Mouse (Mus musculus) adrenal gland, adult 8-10 months (tissue): ENCODE measurements around the gene Crlf1. TPM values are rescaled to one million over a fixed set of nuclear protein-coding genes. Genes with fewer than 3 reads are reported as not detected.

Source experiments
- total RNA-seq, 4 experiments: library from RNA; stranded (reverse); gene quantifications; 2 replicates each; pipeline ENCODE4 v1.2.4; 2022

Crlf1 gene
- total RNA-seq, 4 experiments from 2014 or later, result 0.51 to 1.5 (median 0.59) TPM; not detected in 1

Other genes with a start within 250 kb of the Crlf1 start
- 10 to 100 TPM; 18.7 to 38.9 (median 29.2) TPM for gene Homer3, start 210.3 kb upstream of the Crlf1 start, total RNA-seq
- gene Ddx49, start 190.7 kb upstream of the Crlf1 start, total RNA-seq, result 10 to 100 TPM; 74.5 to 93.4 (median 86.3) TPM
- 100 to 1,000 TPM; 190 to 236 (median 226) TPM for gene Cope, start 190.6 kb upstream of the Crlf1 start, total RNA-seq
- 1 to 10 TPM; 2.8 to 5.3 (median 4.1) TPM for gene Cers1, start 177.4 kb upstream of the Crlf1 start, total RNA-seq
- 1 to 10 TPM in 2 of 4 experiments, under 1 TPM in 2; 0.70 to 1.6 (median 1.1) TPM for gene Gdf1, start 163.3 kb upstream of the Crlf1 start, total RNA-seq
- 10 to 100 TPM; 64.2 to 82.6 (median 76.1) TPM for gene Upf1, start 139.9 kb upstream of the Crlf1 start, total RNA-seq
- gene Comp, start 119.6 kb upstream of the Crlf1 start, total RNA-seq, result under 1 TPM in 3 of 4 experiments, not detected in 1; 0.17 to 0.61 (median 0.27) TPM
- gene Crtc1, start 53.6 kb upstream of the Crlf1 start, total RNA-seq, result 10 to 100 TPM; 25.3 to 52.7 (median 36.5) TPM
- gene Klhl26, start 16.2 kb upstream of the Crlf1 start, total RNA-seq, result 10 to 100 TPM; 27.3 to 35.8 (median 30.6) TPM
- 10 to 100 TPM; 27.2 to 44.6 (median 31.0) TPM for gene Tmem59l, start 5.8 kb upstream of the Crlf1 start, total RNA-seq
- 100 to 1,000 TPM; 126 to 165 (median 148) TPM for gene Rex1bd, start 13.6 kb downstream of the Crlf1 start, total RNA-seq
- 1,000 to 10,000 TPM; 1,217 to 1,378 (median 1,304) TPM for gene Uba52, start 17.6 kb downstream of the Crlf1 start, total RNA-seq
- gene Fkbp8, start 34.6 kb downstream of the Crlf1 start, total RNA-seq, result 100 to 1,000 TPM; 352 to 405 (median 379) TPM
- 10 to 100 TPM; 77.1 to 86.6 (median 80.3) TPM for gene Kxd1, start 34.8 kb downstream of the Crlf1 start, total RNA-seq
- gene Ell, start 46.3 kb downstream of the Crlf1 start, total RNA-seq, result 10 to 100 TPM; 25.2 to 38.3 (median 30.3) TPM
- 100 to 1,000 TPM; 124 to 207 (median 158) TPM for gene Isyna1, start 101.2 kb downstream of the Crlf1 start, total RNA-seq
- gene Ssbp4, start 115.7 kb downstream of the Crlf1 start, total RNA-seq, result 100 to 1,000 TPM in 2 of 4 experiments, 10 to 100 TPM in 2; 69.3 to 158 (median 120) TPM
- 1 to 10 TPM; 1.5 to 4.4 (median 3.2) TPM for gene Lrrc25, start 123.0 kb downstream of the Crlf1 start, total RNA-seq
- gene Gdf15, start 139.3 kb downstream of the Crlf1 start, total RNA-seq, result 1 to 10 TPM; 1.8 to 3.5 (median 3.0) TPM
- 100 to 1,000 TPM; 129 to 163 (median 131) TPM for gene Pgpep1, start 167.2 kb downstream of the Crlf1 start, total RNA-seq
- 100 to 1,000 TPM in 1 of 4 experiments, 10 to 100 TPM in 3; 81.4 to 101 (median 86.6) TPM for gene Lsm4, start 180.1 kb downstream of the Crlf1 start, total RNA-seq
- 100 to 1,000 TPM; 187 to 329 (median 253) TPM for gene Jund, start 205.8 kb downstream of the Crlf1 start, total RNA-seq
- under 1 TPM in 3 of 4 experiments, not detected in 1; 0.07 to 0.09 (median 0.08) TPM for gene Iqcn, start 210.3 kb downstream of the Crlf1 start, total RNA-seq
- gene Gm3336, start 225.4 kb downstream of the Crlf1 start, total RNA-seq, result not detected
- gene Pde4c, start 230.6 kb downstream of the Crlf1 start, total RNA-seq, result under 1 TPM; 0.26 to 0.86 (median 0.30) TPM